Mouse (Mus musculus) heart, postnatal 10 days (tissue): Measurements from ENCODE around the gene Gcn1l1. TPM values are rescaled to one million over a fixed set of nuclear protein-coding genes. Genes with fewer than 3 reads are reported as not detected.

ENCODE experiments used
- DNase-seq, 2 experiments: peaks; one replicate each; pipeline ENCODE4 v3.0.0; 2021
- intact Hi-C: fragments of 180-260 bp; cut with DNase I; formaldehyde crosslinking; loops from one replicate; pipeline ENCODE4 v1.15.1; 2025
- total RNA-seq, 2 experiments: library from RNA; stranded (reverse); gene quantifications; 2 replicates each; pipeline ENCODE4 v1.2.3; 2021

Gene Gcn1l1
- total RNA-seq, 2 experiments from 2014 or later: 47.2 to 51.7 TPM

- DNase-seq: peak; percentile 67 to 69
- intact Hi-C loops: no loop called here
Measured at GRCm38 (mm10) chr5:115534290-115534731, 30.7 kb upstream of the Gcn1l1 start.

- DNase-seq: peak in 1 of 2 experiments; percentile 52
- intact Hi-C loops: no loop called here
Measured at GRCm38 (mm10) chr5:115534856-115535255, 30.2 kb upstream of the Gcn1l1 start.

GRCm38 (mm10) chr5:115535635-115536034 lies 29.4 kb upstream of the Gcn1l1 start:
- intact Hi-C loops: no loop called here
- DNase-seq: no peak

- intact Hi-C loops: loop anchor here (1.0 kb wide), 1 partner anchor 32 kb away; the partner anchor contains the start of gene Pxn
Measured at GRCm38 (mm10) chr5:115538017-115538692, 26.9 kb upstream of the Gcn1l1 start.

GRCm38 (mm10) chr5:115538693-115539043 lies 26.4 kb upstream of the Gcn1l1 start:
- peak; percentile 94 to 97 for DNase-seq
- intact Hi-C loops: loop anchor here (1.0 kb wide), 1 partner anchor 32 kb away; the partner anchor contains the start of gene Pxn

More at GRCm38 (mm10) chr5:115538017-115538692, 26.9 kb upstream of the Gcn1l1 start:
- DNase-seq: no peak

GRCm38 (mm10) chr5:115542635-115543384 lies 22.2 kb upstream of the Gcn1l1 start:
- DNase-seq: no peak
- intact Hi-C loops: no loop called here

- intact Hi-C loops: no loop called here
- peak; percentile 70 to 81 for DNase-seq
Measured at GRCm38 (mm10) chr5:115543509-115544253, 21.4 kb upstream of the Gcn1l1 start.

GRCm38 (mm10) chr5:115544655-115545185 lies 20.3 kb upstream of the Gcn1l1 start:
- DNase-seq: no peak
- intact Hi-C loops: no loop called here

GRCm38 (mm10) chr5:115545636-115546035 lies 19.4 kb upstream of the Gcn1l1 start:
- no peak for DNase-seq
- intact Hi-C loops: no loop called here

GRCm38 (mm10) chr5:115546536-115546935 lies 18.5 kb upstream of the Gcn1l1 start:
- DNase-seq: no peak

GRCm38 (mm10) chr5:115547014-115547413 lies 18.0 kb upstream of the Gcn1l1 start:
- intact Hi-C loops: no loop called here
- DNase-seq: no peak

More at GRCm38 (mm10) chr5:115546536-115546935, 18.5 kb upstream of the Gcn1l1 start:
- intact Hi-C loops: no loop called here

GRCm38 (mm10) chr5:115547421-115547820 lies 17.6 kb upstream of the Gcn1l1 start:
- intact Hi-C loops: no loop called here
- no peak for DNase-seq

- intact Hi-C loops: no loop called here
- no peak for DNase-seq
Measured at GRCm38 (mm10) chr5:115548501-115549285, 16.4 kb upstream of the Gcn1l1 start.

- intact Hi-C loops: no loop called here
- no peak for DNase-seq
Measured at GRCm38 (mm10) chr5:115550482-115551005, 14.5 kb upstream of the Gcn1l1 start.

GRCm38 (mm10) chr5:115551386-115551785 lies 13.7 kb upstream of the Gcn1l1 start:
- DNase-seq: no peak
- intact Hi-C loops: no loop called here

- DNase-seq: no peak
- intact Hi-C loops: no loop called here
Measured at GRCm38 (mm10) chr5:115551799-115552198, 13.3 kb upstream of the Gcn1l1 start.

GRCm38 (mm10) chr5:115553801-115554420 lies 11.1 kb upstream of the Gcn1l1 start:
- intact Hi-C loops: no loop called here

GRCm38 (mm10) chr5:115554536-115555291 lies 10.3 kb upstream of the Gcn1l1 start:
- intact Hi-C loops: no loop called here
- DNase-seq: no peak

More at GRCm38 (mm10) chr5:115553801-115554420, 11.1 kb upstream of the Gcn1l1 start:
- no peak for DNase-seq
